Comparison of ENCODE assay signal across 7 mouse cellular contexts in the genomic region with DNA sequence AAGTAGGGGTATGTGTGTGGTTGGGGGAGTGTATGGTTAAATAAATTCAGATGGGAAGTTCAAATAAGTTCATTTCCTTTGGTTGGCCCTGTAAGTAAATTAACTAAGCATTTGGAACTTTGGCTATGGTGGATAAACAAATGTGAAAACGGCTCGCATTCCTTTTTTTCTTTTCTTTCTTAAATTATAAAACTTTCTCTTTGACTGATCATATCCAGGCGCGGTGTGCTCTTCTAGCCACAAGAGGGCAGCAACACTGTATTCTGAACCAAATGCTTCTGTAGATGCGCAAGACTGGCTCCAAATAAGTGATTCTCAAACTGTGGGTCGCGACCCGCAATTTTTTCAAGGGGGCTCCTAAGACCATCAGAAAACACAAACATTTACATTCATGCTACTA.
DNase-seq lines count a peak whose midpoint lies in the region; ATAC-seq and TF ChIP-seq lines count a peak whose summit lies in the region.

No protein-coding gene starts in this region.

- WGBS in forebrain, embryonic 16.5 days, result 2% methylated on average over 8 of the region's 8 CpGs
- WGBS in limb, embryonic 14.5 days, result 4% methylated on average over 8 of the region's 8 CpGs
- 6% methylated on average over 8 of the region's 8 CpGs for WGBS in neural tube, embryonic 14.5 days

- peak; percentile 68 for ATAC-seq in forebrain, embryonic 16.5 days
- 0 out of 2 replicates have a peak, but pooled peaks have one; percentile 52 for ATAC-seq in limb, embryonic 14.5 days (ENCODE audit: low FRiP score, low read depth)
- peak; percentile 72; the same call in 1 of the 2 replicates for ATAC-seq in neural tube, embryonic 14.5 days (ENCODE audit: low read depth)

- H3K27me3 ChIP-seq in forebrain, embryonic 16.5 days (replicated peaks; ENCODE audit: control insufficient read depth, insufficient read depth, low read length), result no peaks in the 10 kb centered on the region
- no peaks in the 10 kb centered on the region for H3K27me3 ChIP-seq in limb, embryonic 14.5 days (ENCODE audit: control insufficient read depth, insufficient read depth, low read length)
- no peaks in the 10 kb centered on the region for H3K27me3 ChIP-seq in neural tube, embryonic 14.5 days (ENCODE audit: control insufficient read depth, insufficient read depth, low read length)

- no peak for TF ChIP-seq POLR2A in limb, embryonic 14.5 days (IDR thresholded peaks at IDR 0.05; ENCODE audit: borderline replicate concordance, extremely low read depth, insufficient read depth, insufficient read length)

- no peaks in the 10 kb centered on the region for H3K4me1 ChIP-seq in forebrain, embryonic 16.5 days (replicated peaks; ENCODE audit: control insufficient read depth, insufficient read depth, low read length)
- H3K4me1 ChIP-seq in limb, embryonic 14.5 days (ENCODE audit: control insufficient read depth, insufficient read depth, low read length), result no peaks in the 10 kb centered on the region
- no peaks in the 10 kb centered on the region for H3K4me1 ChIP-seq in neural tube, embryonic 14.5 days (ENCODE audit: control insufficient read depth, insufficient read depth, low read length)

- H3K36me3 ChIP-seq in forebrain, embryonic 16.5 days (ENCODE audit: control insufficient read depth, insufficient read depth), result no peaks in the 10 kb centered on the region
- H3K36me3 ChIP-seq in limb, embryonic 14.5 days (ENCODE audit: control insufficient read depth, insufficient read depth, low read length), result no peaks in the 10 kb centered on the region
- no peaks in the 10 kb centered on the region for H3K36me3 ChIP-seq in neural tube, embryonic 14.5 days (ENCODE audit: control insufficient read depth, insufficient read depth, low read length)

- no peak overlapping the region for H3K9ac ChIP-seq in forebrain, embryonic 16.5 days (replicated peaks; ENCODE audit: low read depth, low read length)
- no peak overlapping the region for H3K9ac ChIP-seq in limb, embryonic 14.5 days (ENCODE audit: low read depth, low read length, severe bottlenecking)
- H3K9ac ChIP-seq in neural tube, embryonic 14.5 days (replicated peaks; ENCODE audit: low read depth, low read length), result no peak overlapping the region

- no peak overlapping the region for H3K4me2 ChIP-seq in forebrain, embryonic 16.5 days (ENCODE audit: low read length)
- H3K4me2 ChIP-seq in limb, embryonic 14.5 days (replicated peaks; ENCODE audit: low read depth, low read length, severe bottlenecking), result no peak overlapping the region; the same call in 1 of the 2 replicates
- no peak overlapping the region for H3K4me2 ChIP-seq in neural tube, embryonic 14.5 days (ENCODE audit: low read depth, low read length)

- peak; percentile 8 to 16 for DNase-seq in urinary bladder, postnatal 36 days (ENCODE audit: low spot score in 2 of 2)
- DNase-seq in urinary bladder, postnatal 4 days (ENCODE audit: low spot score in 2 of 2), result no peak
- DNase-seq in cerebellum, adult 18-20 months, result peak; percentile 62 to 67
- DNase-seq in kidney, adult 9 months, result peak; percentile 55
- DNase-seq in limb, embryonic 14.5 days (ENCODE audit: low spot score), result peak; percentile 75

- H3K9me3 ChIP-seq in forebrain, embryonic 16.5 days (ENCODE audit: control insufficient read depth, low read length), result no peaks in the 10 kb centered on the region
- H3K9me3 ChIP-seq in limb, embryonic 14.5 days (ENCODE audit: control insufficient read depth, low read length), result no peaks in the 10 kb centered on the region
- no peaks in the 10 kb centered on the region for H3K9me3 ChIP-seq in neural tube, embryonic 14.5 days (ENCODE audit: control insufficient read depth, low read length)

- H3K27ac ChIP-seq in forebrain, embryonic 16.5 days (ENCODE audit: low read length), result no peak overlapping the region
- no peak overlapping the region for H3K27ac ChIP-seq in limb, embryonic 14.5 days (replicated peaks; ENCODE audit: low read depth, low read length)
- H3K27ac ChIP-seq in neural tube, embryonic 14.5 days (ENCODE audit: low read depth, low read length), result no peak overlapping the region

- no peak overlapping the region for H3K4me3 ChIP-seq in forebrain, embryonic 16.5 days (replicated peaks; ENCODE audit: low read length)
- H3K4me3 ChIP-seq in limb, embryonic 14.5 days (replicated peaks; ENCODE audit: low read length), result no peak overlapping the region
- no peak overlapping the region for H3K4me3 ChIP-seq in neural tube, embryonic 14.5 days (ENCODE audit: low read depth, low read length)

Comparison
In these comparisons a context has a peak if more than half of its experiments do, and no peak if none do; other contexts are left out.
1. DNase-seq: peak in urinary bladder, postnatal 36 days (2 of 2), cerebellum, adult 18-20 months (2 of 2), kidney, adult 9 months (single experiment) and limb, embryonic 14.5 days (single experiment); none in urinary bladder, postnatal 4 days (0 of 2).
2. Peak in every context shown above with its lines, with median percentiles within 50 percentile points of each other: ATAC-seq.